Mouse (Mus musculus): Measurements from ENCODE around the gene Ccr4. TPM values are rescaled to one million over a fixed set of nuclear protein-coding genes. Genes with fewer than 3 reads are reported as not detected.

Ccr4 gene
- polyA plus RNA-seq, 1 experiment from 2014 or later: 0.49 TPM

GRCm38 (mm10) chr9:114509785-114510184 lies 5.1 kb upstream of the Ccr4 start:
- H3K4me1 ChIP-seq (ENCODE audit: insufficient read depth, low read length): no peaks in the 10 kb centered on the region
- ATAC-seq (ENCODE audit: low FRiP score, low TSS enrichment): no peak
- no peak overlapping the region for H3K27ac ChIP-seq (ENCODE audit: low read length)
- 95% methylated on average over 9 of the region's 9 CpGs for WGBS
- peaks cover 48% of the 10 kb centered on the region for H3K9me3 ChIP-seq (ENCODE audit: low read length)
- H3K4me3 ChIP-seq (ENCODE audit: low read length): no peak overlapping the region
- H3K9ac ChIP-seq (replicated peaks; ENCODE audit: low read length): no peak overlapping the region
- peaks cover 44% of the 10 kb centered on the region for H3K36me3 ChIP-seq (ENCODE audit: insufficient read depth, low read length)
- H3K4me2 ChIP-seq (replicated peaks; ENCODE audit: low read depth, low read length): no peak overlapping the region
- H3K27me3 ChIP-seq (ENCODE audit: insufficient read depth, low read length): no peaks in the 10 kb centered on the region

DNA sequence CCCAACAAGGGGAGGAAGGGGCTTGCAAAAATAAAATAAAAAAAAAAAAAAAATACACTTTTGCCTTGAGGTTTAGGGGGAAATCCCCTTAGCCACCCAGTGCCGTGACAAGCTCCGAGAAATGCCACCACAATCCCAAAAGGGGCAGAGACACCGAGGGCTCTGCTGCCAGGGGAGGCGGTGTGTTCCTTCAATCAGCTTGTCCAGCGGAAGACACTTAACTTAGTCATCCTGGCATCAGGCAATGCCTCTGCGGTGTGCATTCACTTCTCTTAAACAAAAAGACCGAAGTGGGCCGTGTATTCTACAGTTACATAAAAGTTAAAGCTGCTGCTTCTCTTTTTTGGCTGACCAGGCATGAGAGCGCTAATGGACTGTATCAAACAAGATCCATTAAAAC lies 2.7 kb upstream of the Ccr4 start:
- Histone ChIP-seq H3K4me3 (ENCODE audit: low read length) (no peak overlapping the region), H3K9me3 (ENCODE audit: low read length) (peaks cover 30% of the 10 kb centered on the region), H3K27ac (ENCODE audit: low read length) (no peak overlapping the region), H3K4me2 (replicated peaks; ENCODE audit: low read depth, low read length) (no peak overlapping the region), H3K36me3 (ENCODE audit: insufficient read depth, low read length) (peaks cover 22% of the 10 kb centered on the region), H3K27me3 (ENCODE audit: insufficient read depth, low read length) (no peaks in the 10 kb centered on the region), H3K9ac (replicated peaks; ENCODE audit: low read length) (no peak overlapping the region), H3K4me1 (ENCODE audit: insufficient read depth, low read length) (no peaks in the 10 kb centered on the region)
- 84% methylated on average over 9 of the region's 9 CpGs for WGBS
- no peak for ATAC-seq (ENCODE audit: low FRiP score, low TSS enrichment)

- Histone ChIP-seq H3K36me3 (ENCODE audit: insufficient read depth, low read length) (peaks cover 15% of the 10 kb centered on the region), H3K27me3 (ENCODE audit: insufficient read depth, low read length) (no peaks in the 10 kb centered on the region)
- 61% methylated on average over 4 of the region's 4 CpGs for WGBS
Observed at GRCm38 (mm10) chr9:114506564-114506963, 1.8 kb upstream of the Ccr4 start.

GRCm38 (mm10) chr9:114502711-114503427 lies 1.8 kb downstream of the Ccr4 start:
- Histone ChIP-seq H3K9ac (replicated peaks; ENCODE audit: low read length) (no peak overlapping the region), H3K27me3 (ENCODE audit: insufficient read depth, low read length) (peaks cover 5% of the 10 kb centered on the region; the same call in 1 of the 2 replicates), H3K4me1 (ENCODE audit: insufficient read depth, low read length) (no peaks in the 10 kb centered on the region), H3K27ac (ENCODE audit: low read length) (no peak overlapping the region), H3K4me3 (ENCODE audit: low read length) (no peak overlapping the region), H3K4me2 (replicated peaks; ENCODE audit: low read depth, low read length) (no peak overlapping the region), H3K9me3 (ENCODE audit: low read length) (peaks cover 1% of the 10 kb centered on the region; the same call in 1 of the 2 replicates), H3K36me3 (ENCODE audit: insufficient read depth, low read length) (no peaks in the 10 kb centered on the region)
- ATAC-seq (ENCODE audit: low FRiP score, low TSS enrichment): peak; percentile 52; the same call in 1 of the 2 replicates
- 65% methylated on average over 15 of the region's 15 CpGs for WGBS

More at GRCm38 (mm10) chr9:114506564-114506963, 1.8 kb upstream of the Ccr4 start:
- Histone ChIP-seq H3K4me2 (replicated peaks; ENCODE audit: low read depth, low read length) (no peak overlapping the region), H3K9ac (replicated peaks; ENCODE audit: low read length) (no peak overlapping the region), H3K9me3 (ENCODE audit: low read length) (peaks cover 23% of the 10 kb centered on the region), H3K27ac (ENCODE audit: low read length) (no peak overlapping the region), H3K4me1 (ENCODE audit: insufficient read depth, low read length) (no peaks in the 10 kb centered on the region), H3K4me3 (ENCODE audit: low read length) (no peak overlapping the region)
- no peak for ATAC-seq (ENCODE audit: low FRiP score, low TSS enrichment)

GRCm38 (mm10) chr9:114501913-114502312 lies 2.8 kb downstream of the Ccr4 start:
- Histone ChIP-seq H3K27ac (ENCODE audit: low read length) (no peak overlapping the region), H3K4me2 (replicated peaks; ENCODE audit: low read depth, low read length) (no peak overlapping the region), H3K4me1 (ENCODE audit: insufficient read depth, low read length) (no peaks in the 10 kb centered on the region), H3K9me3 (ENCODE audit: low read length) (no peaks in the 10 kb centered on the region), H3K9ac (replicated peaks; ENCODE audit: low read length) (no peak overlapping the region), H3K4me3 (ENCODE audit: low read length) (no peak overlapping the region), H3K36me3 (ENCODE audit: insufficient read depth, low read length) (no peaks in the 10 kb centered on the region), H3K27me3 (ENCODE audit: insufficient read depth, low read length) (peaks cover 5% of the 10 kb centered on the region; the same call in 1 of the 2 replicates)
- WGBS: 95% methylated on average over 11 of the region's 11 CpGs
- ATAC-seq (ENCODE audit: low FRiP score, low TSS enrichment): no peak

DNA sequence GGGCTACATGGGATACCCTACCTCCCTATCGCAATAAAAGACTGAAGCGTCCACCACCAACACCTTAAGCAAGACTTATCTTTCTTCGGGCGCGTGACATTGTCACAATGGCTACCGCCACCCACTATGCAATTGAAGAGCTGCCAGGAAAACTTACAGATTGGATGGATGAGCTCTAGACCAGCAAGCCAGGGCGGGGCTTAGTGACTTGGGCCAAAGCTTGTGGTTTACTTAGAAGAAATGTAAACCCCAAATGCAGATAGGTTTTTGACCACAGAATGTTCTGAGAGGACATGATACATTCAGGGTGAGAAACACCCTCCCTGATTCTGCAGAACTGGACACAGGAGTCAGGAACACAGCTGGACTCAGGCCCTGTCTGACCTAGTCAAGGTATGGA lies 3.6 kb downstream of the Ccr4 start:
- Histone ChIP-seq H3K4me1 (ENCODE audit: insufficient read depth, low read length) (no peaks in the 10 kb centered on the region), H3K4me2 (replicated peaks; ENCODE audit: low read depth, low read length) (no peak overlapping the region), H3K9me3 (ENCODE audit: low read length) (no peaks in the 10 kb centered on the region), H3K27me3 (ENCODE audit: insufficient read depth, low read length) (peaks cover 5% of the 10 kb centered on the region; the same call in 1 of the 2 replicates), H3K4me3 (ENCODE audit: low read length) (no peak overlapping the region), H3K27ac (ENCODE audit: low read length) (no peak overlapping the region), H3K36me3 (ENCODE audit: insufficient read depth, low read length) (no peaks in the 10 kb centered on the region), H3K9ac (replicated peaks; ENCODE audit: low read length) (no peak overlapping the region)
- WGBS: 93% methylated on average over 7 of the region's 7 CpGs
- no peak for ATAC-seq (ENCODE audit: low FRiP score, low TSS enrichment)

DNA sequence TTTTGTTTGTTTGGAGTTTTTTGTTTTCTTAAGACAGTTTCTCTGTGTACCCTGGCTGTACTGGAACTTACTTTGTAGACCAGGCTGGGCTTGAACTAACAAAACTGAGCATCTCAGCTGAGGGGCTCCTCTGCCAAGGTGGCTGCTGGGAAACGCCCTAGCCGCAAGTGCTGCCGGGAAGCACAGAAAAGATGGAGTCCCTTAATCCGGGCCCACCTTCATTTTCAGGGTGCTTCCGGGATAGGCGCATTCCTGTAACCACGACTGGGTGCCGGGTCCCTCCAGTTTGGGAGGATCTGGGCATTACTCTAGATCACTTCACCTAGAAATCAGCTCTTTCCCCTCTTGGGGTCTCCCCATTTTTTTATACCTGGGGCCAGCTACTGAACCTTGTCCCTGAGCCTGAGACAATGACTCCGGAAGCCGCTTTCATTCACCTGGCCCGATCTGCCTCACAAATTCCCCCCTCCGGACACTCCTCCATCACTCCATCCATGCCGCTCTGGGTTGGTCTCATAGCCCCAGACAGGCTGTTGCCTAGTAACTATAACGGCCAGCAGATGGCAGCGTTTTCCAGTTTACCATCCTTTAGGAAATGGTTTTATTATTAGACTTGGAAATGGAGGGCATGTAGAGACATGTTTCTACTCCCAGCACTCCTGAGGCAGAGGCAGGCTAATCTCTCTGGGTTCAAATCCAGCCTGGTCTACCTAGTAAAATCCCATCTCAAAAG lies 4.8 kb downstream of the Ccr4 start:
- H3K4me2 ChIP-seq (replicated peaks; ENCODE audit: low read depth, low read length): 0 out of 2 replicates have a peak overlapping the region, but pooled peaks have one; percentile 7
- H3K9ac ChIP-seq (replicated peaks; ENCODE audit: low read length): no peak overlapping the region
- 18% methylated on average over 15 of the region's 15 CpGs for WGBS
- no peak overlapping the region for H3K27ac ChIP-seq (ENCODE audit: low read length)
- no peaks in the 10 kb centered on the region for H3K36me3 ChIP-seq (ENCODE audit: insufficient read depth, low read length)
- no peak overlapping the region for H3K4me3 ChIP-seq (ENCODE audit: low read length)
- H3K9me3 ChIP-seq (ENCODE audit: low read length): no peaks in the 10 kb centered on the region
- peaks cover 5% of the 10 kb centered on the region; the same call in 1 of the 2 replicates for H3K27me3 ChIP-seq (ENCODE audit: insufficient read depth, low read length)
- no peaks in the 10 kb centered on the region for H3K4me1 ChIP-seq (ENCODE audit: insufficient read depth, low read length)
- ATAC-seq (ENCODE audit: low FRiP score, low TSS enrichment): 0 out of 2 replicates have a peak, but pooled peaks have one; percentile 46

GRCm38 (mm10) chr9:114498218-114498617 lies 6.5 kb downstream of the Ccr4 start:
- 5% methylated on average over 11 of the region's 11 CpGs for WGBS
- no peak overlapping the region for H3K27ac ChIP-seq (ENCODE audit: low read length)
- H3K9ac ChIP-seq (replicated peaks; ENCODE audit: low read length): no peak overlapping the region; the same call in 1 of the 2 replicates
- no peak overlapping the region for H3K4me3 ChIP-seq (ENCODE audit: low read length)
- peak overlapping the region; percentile 34; the same call in 1 of the 2 replicates for H3K4me2 ChIP-seq (replicated peaks; ENCODE audit: low read depth, low read length)
- no peaks in the 10 kb centered on the region for H3K36me3 ChIP-seq (ENCODE audit: insufficient read depth, low read length)
- peak; percentile 81 for ATAC-seq (ENCODE audit: low FRiP score, low TSS enrichment)
- peaks cover 5% of the 10 kb centered on the region; the same call in 1 of the 2 replicates for H3K27me3 ChIP-seq (ENCODE audit: insufficient read depth, low read length)
- H3K9me3 ChIP-seq (ENCODE audit: low read length): no peaks in the 10 kb centered on the region
- no peaks in the 10 kb centered on the region for H3K4me1 ChIP-seq (ENCODE audit: insufficient read depth, low read length)

DNA sequence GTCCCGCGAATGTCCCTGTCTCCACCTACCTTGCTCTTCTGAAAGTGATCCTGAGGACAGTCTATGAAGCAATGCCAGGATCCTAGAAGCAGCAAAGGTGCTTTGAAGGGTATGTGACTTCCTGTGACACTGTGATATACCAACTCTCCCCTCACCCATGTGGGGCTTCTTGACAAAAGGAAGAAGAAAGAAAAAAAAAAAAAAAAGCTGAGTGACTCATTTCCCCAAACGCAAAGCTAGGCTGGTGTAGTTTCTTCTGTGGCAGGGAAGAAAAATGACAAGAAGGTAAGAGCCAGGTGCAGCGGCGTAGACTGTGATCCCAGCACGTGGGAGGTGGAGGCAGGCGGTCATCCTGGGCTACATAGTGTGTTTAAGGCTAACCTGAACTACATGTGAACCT lies 8.2 kb downstream of the Ccr4 start:
- H3K4me3 ChIP-seq (ENCODE audit: low read length): no peak overlapping the region
- H3K27ac ChIP-seq (ENCODE audit: low read length): no peak overlapping the region
- H3K36me3 ChIP-seq (ENCODE audit: insufficient read depth, low read length): no peaks in the 10 kb centered on the region
- WGBS: 79% methylated on average over 7 of the region's 7 CpGs
- no peak overlapping the region for H3K4me2 ChIP-seq (replicated peaks; ENCODE audit: low read depth, low read length)
- no peaks in the 10 kb centered on the region for H3K9me3 ChIP-seq (ENCODE audit: low read length)
- no peaks in the 10 kb centered on the region for H3K4me1 ChIP-seq (ENCODE audit: insufficient read depth, low read length)
- H3K9ac ChIP-seq (replicated peaks; ENCODE audit: low read length): no peak overlapping the region
- no peak for ATAC-seq (ENCODE audit: low FRiP score, low TSS enrichment)
- H3K27me3 ChIP-seq (ENCODE audit: insufficient read depth, low read length): peaks cover 5% of the 10 kb centered on the region; the same call in 1 of the 2 replicates
